Mouse (Mus musculus) C2C12 (cell line): Measurements from ENCODE around the gene Itpkc.

Source experiments
- CTCF ChIP-seq: IDR thresholded peaks from one replicate; pipeline ENCODE4 v1.5.1; 2011; ENCODE audit not compliant: control insufficient read depth, insufficient read depth, insufficient read length
- MYOG ChIP-seq: IDR thresholded peaks from one replicate; pipeline ENCODE4 v1.6.1; 2011; ENCODE audit not compliant: control insufficient read depth, insufficient read length; ENCODE audit errors: extremely low read depth

DNA sequence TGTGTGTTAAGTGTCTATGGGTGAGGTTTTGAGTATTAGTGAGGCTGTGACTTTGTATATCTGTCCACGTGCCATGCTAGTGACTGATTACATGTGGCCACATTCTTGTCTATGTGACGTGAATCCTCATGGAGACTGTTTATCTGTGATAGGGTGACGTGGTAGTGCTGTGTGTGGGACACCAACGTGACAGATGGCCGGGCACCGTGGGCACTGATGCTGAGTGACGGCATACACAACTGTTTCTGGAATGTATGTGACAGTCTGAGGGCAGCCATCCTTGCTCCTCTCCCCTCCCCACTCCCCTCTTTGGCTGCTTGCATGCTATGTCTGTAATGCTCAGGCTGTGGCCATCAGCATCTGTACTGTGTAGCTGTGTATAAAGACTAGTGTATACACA is 32.4 kb upstream of the Itpkc start:
- TF ChIP-seq CTCF: no peak
- TF ChIP-seq MYOG: no peak
